Mouse (Mus musculus): ENCODE results near the gene Ceacam10. TPM values are rescaled to one million over a fixed set of nuclear protein-coding genes. Genes with fewer than 3 reads are reported as not detected.
"Not testable (repeated sequence)": the region's sequence is repeated elsewhere in the genome, so short reads cannot be mapped to it uniquely, and the experiment has no call there.

Ceacam10 gene
- polyA plus RNA-seq (2014; fragmentation: Nextera tagmentation; extraction: Ambion mirVana), result 0.24 TPM in 1 of 2 replicates, not detected in the other

- H3K4me2 ChIP-seq (ENCODE audit: low read depth, severe bottlenecking); ATAC-seq (ENCODE audit: insufficient number of reproducible peaks, low FRiP score, low TSS enrichment, low read depth); DNase-seq (ENCODE audit: low spot score); H3K4me3 ChIP-seq (ENCODE audit: low read depth, low read length); H3K36me3 ChIP-seq (ENCODE audit: control insufficient read depth, insufficient read depth, low read length); H3K4me1 ChIP-seq (ENCODE audit: control insufficient read depth, insufficient read depth, low read length); H3K9ac ChIP-seq (ENCODE audit: low read length); H3K27ac ChIP-seq (replicated peaks; ENCODE audit: low read depth, low read length); H3K9me3 ChIP-seq (ENCODE audit: control insufficient read depth, low read length); H3K27me3 ChIP-seq (ENCODE audit: control insufficient read depth, insufficient read depth, low read length): not testable (repeated sequence)
- WGBS, result 53% methylated on average over 4 of the region's 4 CpGs
These were observed at the start of gene Ceacam10 for GRCm38 (mm10) chr7:24776918-24777317. Gene Ceacam10 (plus strand): TSS chr7:24777206.

GRCm38 (mm10) chr7:24735970-24736670 is 40.9 kb upstream of the Ceacam10 start:
- Histone ChIP-seq H3K27ac (replicated peaks; ENCODE audit: low read depth, low read length) (no peak overlapping the region), H3K9me3 (ENCODE audit: control insufficient read depth, low read length) (no peaks in the 10 kb centered on the region), H3K36me3 (ENCODE audit: control insufficient read depth, insufficient read depth, low read length) (no peaks in the 10 kb centered on the region), H3K4me3 (ENCODE audit: low read depth, low read length) (no peak overlapping the region), H3K9ac (ENCODE audit: low read length) (peak overlapping the region; percentile 7; the same call in 1 of the 2 replicates), H3K4me2 (ENCODE audit: low read depth, severe bottlenecking) (no peak overlapping the region; the same call in 1 of the 2 replicates), H3K4me1 (ENCODE audit: control insufficient read depth, insufficient read depth, low read length) (no peaks in the 10 kb centered on the region), H3K27me3 (ENCODE audit: control insufficient read depth, insufficient read depth, low read length) (no peaks in the 10 kb centered on the region)
- DNase-seq (ENCODE audit: low spot score) (peak; percentile 55), ATAC-seq (ENCODE audit: insufficient number of reproducible peaks, low FRiP score, low TSS enrichment, low read depth) (no peak)
- 19% methylated on average over 17 of the region's 17 CpGs for whole genome bisulfite sequencing

GRCm38 (mm10) chr7:24750695-24751094 is 26.3 kb upstream of the Ceacam10 start:
- no peak overlapping the region for H3K4me3 ChIP-seq (ENCODE audit: low read depth, low read length)
- WGBS, result 67% methylated on average over 4 of the region's 4 CpGs
- H3K27me3 ChIP-seq (ENCODE audit: control insufficient read depth, insufficient read depth, low read length), result no peaks in the 10 kb centered on the region
- DNase-seq (ENCODE audit: low spot score) (no peak), ATAC-seq (ENCODE audit: insufficient number of reproducible peaks, low FRiP score, low TSS enrichment, low read depth) (no peak)
- H3K9me3 ChIP-seq (ENCODE audit: control insufficient read depth, low read length), result no peaks in the 10 kb centered on the region
- no peak overlapping the region for H3K27ac ChIP-seq (replicated peaks; ENCODE audit: low read depth, low read length)
- no peaks in the 10 kb centered on the region for H3K36me3 ChIP-seq (ENCODE audit: control insufficient read depth, insufficient read depth, low read length)
- H3K4me1 ChIP-seq (ENCODE audit: control insufficient read depth, insufficient read depth, low read length), result no peaks in the 10 kb centered on the region
- no peak overlapping the region for H3K4me2 ChIP-seq (ENCODE audit: low read depth, severe bottlenecking)
- no peak overlapping the region for H3K9ac ChIP-seq (ENCODE audit: low read length)

- ATAC-seq (ENCODE audit: insufficient number of reproducible peaks, low FRiP score, low TSS enrichment, low read depth), result no peak
These were observed 25.4 kb upstream of the Ceacam10 start for GRCm38 (mm10) chr7:24751610-24752009.

GRCm38 (mm10) chr7:24753476-24753875 is 23.5 kb upstream of the Ceacam10 start:
- no peaks in the 10 kb centered on the region for H3K4me1 ChIP-seq (ENCODE audit: control insufficient read depth, insufficient read depth, low read length)
- H3K27me3 ChIP-seq (ENCODE audit: control insufficient read depth, insufficient read depth, low read length), result no peaks in the 10 kb centered on the region
- DNase-seq (ENCODE audit: low spot score) (no peak), ATAC-seq (ENCODE audit: insufficient number of reproducible peaks, low FRiP score, low TSS enrichment, low read depth) (no peak)
- H3K9me3 ChIP-seq (ENCODE audit: control insufficient read depth, low read length), result no peaks in the 10 kb centered on the region
- 91% methylated on average over 5 of the region's 5 CpGs for WGBS
- no peak overlapping the region for H3K4me3 ChIP-seq (ENCODE audit: low read depth, low read length)
- no peak overlapping the region for H3K27ac ChIP-seq (replicated peaks; ENCODE audit: low read depth, low read length)
- no peak overlapping the region for H3K9ac ChIP-seq (ENCODE audit: low read length)
- no peaks in the 10 kb centered on the region for H3K36me3 ChIP-seq (ENCODE audit: control insufficient read depth, insufficient read depth, low read length)
- no peak overlapping the region for H3K4me2 ChIP-seq (ENCODE audit: low read depth, severe bottlenecking)

More at GRCm38 (mm10) chr7:24751610-24752009, 25.4 kb upstream of the Ceacam10 start:
- 65% methylated on average over 2 of the region's 2 CpGs for WGBS
- Histone ChIP-seq H3K4me1 (ENCODE audit: control insufficient read depth, insufficient read depth, low read length) (no peaks in the 10 kb centered on the region), H3K9ac (ENCODE audit: low read length) (no peak overlapping the region), H3K9me3 (ENCODE audit: control insufficient read depth, low read length) (no peaks in the 10 kb centered on the region), H3K4me2 (ENCODE audit: low read depth, severe bottlenecking) (no peak overlapping the region), H3K27me3 (ENCODE audit: control insufficient read depth, insufficient read depth, low read length) (no peaks in the 10 kb centered on the region), H3K27ac (replicated peaks; ENCODE audit: low read depth, low read length) (no peak overlapping the region), H3K4me3 (ENCODE audit: low read depth, low read length) (no peak overlapping the region), H3K36me3 (ENCODE audit: control insufficient read depth, insufficient read depth, low read length) (no peaks in the 10 kb centered on the region)
- DNase-seq (ENCODE audit: low spot score), result no peak

- H3K4me3 ChIP-seq (ENCODE audit: low read depth, low read length), result no peak overlapping the region
- H3K4me1 ChIP-seq (ENCODE audit: control insufficient read depth, insufficient read depth, low read length), result no peaks in the 10 kb centered on the region
- WGBS, result 81% methylated on average over 1 of the region's 1 CpGs
- H3K36me3 ChIP-seq (ENCODE audit: control insufficient read depth, insufficient read depth, low read length), result no peaks in the 10 kb centered on the region
- H3K27me3 ChIP-seq (ENCODE audit: control insufficient read depth, insufficient read depth, low read length), result no peaks in the 10 kb centered on the region
- H3K9me3 ChIP-seq (ENCODE audit: control insufficient read depth, low read length), result no peaks in the 10 kb centered on the region
- no peak for ATAC-seq (ENCODE audit: insufficient number of reproducible peaks, low FRiP score, low TSS enrichment, low read depth)
- H3K27ac ChIP-seq (replicated peaks; ENCODE audit: low read depth, low read length), result no peak overlapping the region
- no peak for DNase-seq (ENCODE audit: low spot score)
- no peak overlapping the region for H3K4me2 ChIP-seq (ENCODE audit: low read depth, severe bottlenecking)
- H3K9ac ChIP-seq (ENCODE audit: low read length), result no peak overlapping the region
These were observed 18.5 kb upstream of the Ceacam10 start for GRCm38 (mm10) chr7:24758520-24758919.

GRCm38 (mm10) chr7:24760211-24760610 is 16.8 kb upstream of the Ceacam10 start, which contains the start of gene Cd177:
Gene Cd177 (minus strand): TSS chr7:24760311.
- ATAC-seq (ENCODE audit: insufficient number of reproducible peaks, low FRiP score, low TSS enrichment, low read depth) (no peak), DNase-seq (ENCODE audit: low spot score) (no peak)
- H3K27me3 ChIP-seq (ENCODE audit: control insufficient read depth, insufficient read depth, low read length), result no peaks in the 10 kb centered on the region
- no peak within 1 kb of the TSS for H3K9ac ChIP-seq (ENCODE audit: low read length)
- H3K36me3 ChIP-seq (ENCODE audit: control insufficient read depth, insufficient read depth, low read length), result no peaks in the 10 kb centered on the region
- H3K4me2 ChIP-seq (ENCODE audit: low read depth, severe bottlenecking), result no peak within 1 kb of the TSS
- no peak within 1 kb of the TSS for H3K4me3 ChIP-seq (ENCODE audit: low read depth, low read length)
- WGBS, result 76% methylated on average over 6 of the region's 6 CpGs
- H3K9me3 ChIP-seq (ENCODE audit: control insufficient read depth, low read length), result no peaks in the 10 kb centered on the region
- no peaks in the 10 kb centered on the region for H3K4me1 ChIP-seq (ENCODE audit: control insufficient read depth, insufficient read depth, low read length)
- H3K27ac ChIP-seq (replicated peaks; ENCODE audit: low read depth, low read length), result no peak within 1 kb of the TSS

- no peaks in the 10 kb centered on the region for H3K4me1 ChIP-seq (ENCODE audit: control insufficient read depth, insufficient read depth, low read length)
- ATAC-seq (ENCODE audit: insufficient number of reproducible peaks, low FRiP score, low TSS enrichment, low read depth) (no peak), DNase-seq (ENCODE audit: low spot score) (no peak)
- WGBS, result 73% methylated on average over 6 of the region's 6 CpGs
- H3K9me3 ChIP-seq (ENCODE audit: control insufficient read depth, low read length), result no peaks in the 10 kb centered on the region
- H3K4me2 ChIP-seq (ENCODE audit: low read depth, severe bottlenecking), result no peak overlapping the region
- no peak overlapping the region for H3K9ac ChIP-seq (ENCODE audit: low read length)
- no peak overlapping the region for H3K4me3 ChIP-seq (ENCODE audit: low read depth, low read length)
- H3K27ac ChIP-seq (replicated peaks; ENCODE audit: low read depth, low read length), result no peak overlapping the region
- H3K27me3 ChIP-seq (ENCODE audit: control insufficient read depth, insufficient read depth, low read length), result no peaks in the 10 kb centered on the region
- H3K36me3 ChIP-seq (ENCODE audit: control insufficient read depth, insufficient read depth, low read length), result no peaks in the 10 kb centered on the region
These were observed 15.8 kb upstream of the Ceacam10 start for GRCm38 (mm10) chr7:24761161-24761560.
